Mouse (Mus musculus): ENCODE results near the gene Apol6. TPM values are rescaled to one million over a fixed set of nuclear protein-coding genes. Genes with fewer than 3 reads are reported as not detected.

Gene Apol6
- polyA plus RNA-seq, 1 experiment from 2014 or later, result not detected

DNA sequence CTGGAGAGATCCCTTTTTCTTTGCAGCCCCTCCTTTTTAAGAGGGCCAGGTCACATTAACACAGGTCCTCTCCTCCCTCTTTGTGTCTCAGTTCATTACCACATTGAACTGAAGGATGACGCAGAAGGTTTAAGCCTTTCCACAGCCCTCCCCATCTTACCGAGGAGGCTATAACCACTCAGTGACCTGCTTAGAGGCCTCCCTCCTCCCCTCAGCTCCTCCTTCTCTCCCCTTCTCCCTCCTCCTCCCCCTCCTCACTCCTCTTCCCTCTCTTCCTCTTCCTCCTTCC, 7.6 kb upstream of the Apol6 start:
- Histone ChIP-seq H3K36me3 (ENCODE audit: control insufficient read depth, insufficient read depth, low read length) (no peaks in the 10 kb centered on the region), H3K27ac (ENCODE audit: low read depth, low read length) (peak overlapping the region; percentile 55; the same call in 1 of the 2 replicates), H3K4me1 (replicated peaks; ENCODE audit: control insufficient read depth, insufficient read depth, low read length) (0 out of 2 replicates have a peak, but pooled peaks cover 3% of the 10 kb centered on the region), H3K9ac (ENCODE audit: low read length) (no peak overlapping the region), H3K4me2 (ENCODE audit: low read depth, low read length, severe bottlenecking) (no peak overlapping the region), H3K9me3 (ENCODE audit: control insufficient read depth, low read length) (no peaks in the 10 kb centered on the region), H3K27me3 (ENCODE audit: control insufficient read depth, insufficient read depth, low read length) (no peaks in the 10 kb centered on the region), H3K4me3 (ENCODE audit: low read depth, low read length) (no peak overlapping the region)
- 34% methylated on average over 2 of the region's 2 CpGs for WGBS
- ATAC-seq (replicated peaks; ENCODE audit: low FRiP score), result no peak
- DNase-seq (ENCODE audit: low spot score), result no peak

DNA sequence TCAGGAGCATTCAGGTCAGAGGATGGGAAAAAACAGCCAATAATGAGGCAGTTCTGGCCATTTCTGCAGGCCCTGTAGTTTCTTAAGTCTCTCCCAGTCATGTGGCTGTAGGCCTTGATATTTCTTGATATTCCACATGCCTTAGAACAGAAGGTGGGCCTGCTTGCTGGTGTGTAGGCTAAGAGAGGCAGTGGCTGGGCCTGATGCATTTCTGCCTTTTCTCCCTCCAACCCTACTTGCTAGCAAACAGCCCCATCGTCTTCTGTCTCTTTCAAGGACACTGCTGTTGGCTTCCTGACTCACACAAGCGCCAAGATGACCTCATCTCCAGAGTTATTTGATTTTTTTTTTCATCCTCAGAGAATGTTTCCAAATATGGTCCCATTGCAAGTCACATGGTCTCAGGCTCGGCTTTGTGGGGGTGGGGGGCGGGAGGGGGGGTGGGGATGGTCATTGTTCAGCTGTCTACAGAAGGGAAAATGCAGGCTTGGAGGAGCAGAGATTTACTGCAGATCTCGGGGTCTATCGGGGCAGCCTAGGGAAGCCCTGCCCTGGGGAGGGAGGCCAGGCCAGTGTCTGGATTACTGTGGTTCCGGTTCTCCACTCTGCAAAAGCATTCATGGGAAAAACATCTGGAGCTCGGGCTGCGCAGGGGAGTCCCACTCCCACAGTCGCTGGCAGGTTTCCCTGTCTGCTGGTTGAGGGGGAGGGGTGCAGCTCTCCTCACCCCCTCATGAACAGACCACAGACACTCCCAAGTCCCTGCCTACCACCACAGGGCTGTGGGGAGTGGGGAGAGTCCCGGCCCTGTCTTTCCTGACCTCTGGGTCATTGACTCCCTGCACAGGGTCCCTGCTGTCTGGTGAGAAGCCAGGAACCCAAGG, 7.0 kb upstream of the Apol6 start:
- H3K9ac ChIP-seq (ENCODE audit: low read length), result no peak overlapping the region
- no peak for DNase-seq (ENCODE audit: low spot score)

GRCm38 (mm10) chr15:77039211-77039700, 5.3 kb upstream of the Apol6 start:
- H3K27ac ChIP-seq (ENCODE audit: low read depth, low read length), result no peak overlapping the region
- H3K4me1 ChIP-seq (replicated peaks; ENCODE audit: control insufficient read depth, insufficient read depth, low read length), result 0 out of 2 replicates have a peak, but pooled peaks cover 3% of the 10 kb centered on the region
- no peak overlapping the region for H3K4me2 ChIP-seq (ENCODE audit: low read depth, low read length, severe bottlenecking)
- H3K27me3 ChIP-seq (ENCODE audit: control insufficient read depth, insufficient read depth, low read length), result no peaks in the 10 kb centered on the region
- no peaks in the 10 kb centered on the region for H3K36me3 ChIP-seq (ENCODE audit: control insufficient read depth, insufficient read depth, low read length)
- 79% methylated on average over 7 of the region's 9 CpGs for WGBS
- ATAC-seq (replicated peaks; ENCODE audit: low FRiP score), result no peak
- no peak overlapping the region for H3K4me3 ChIP-seq (ENCODE audit: low read depth, low read length)
- H3K9me3 ChIP-seq (ENCODE audit: control insufficient read depth, low read length), result no peaks in the 10 kb centered on the region
- no peak for DNase-seq (ENCODE audit: low spot score)
- H3K9ac ChIP-seq (ENCODE audit: low read length), result no peak overlapping the region

More for the DNA sequence above, 7.0 kb upstream of the Apol6 start:
- Histone ChIP-seq H3K27ac (ENCODE audit: low read depth, low read length) (peak overlapping the region; percentile 55), H3K4me1 (replicated peaks; ENCODE audit: control insufficient read depth, insufficient read depth, low read length) (0 out of 2 replicates have a peak, but pooled peaks cover 3% of the 10 kb centered on the region), H3K4me2 (ENCODE audit: low read depth, low read length, severe bottlenecking) (no peak overlapping the region), H3K27me3 (ENCODE audit: control insufficient read depth, insufficient read depth, low read length) (no peaks in the 10 kb centered on the region), H3K36me3 (ENCODE audit: control insufficient read depth, insufficient read depth, low read length) (no peaks in the 10 kb centered on the region), H3K4me3 (ENCODE audit: low read depth, low read length) (no peak overlapping the region), H3K9me3 (ENCODE audit: control insufficient read depth, low read length) (no peaks in the 10 kb centered on the region)
- WGBS, result 53% methylated on average over 11 of the region's 11 CpGs
- no peak for ATAC-seq (replicated peaks; ENCODE audit: low FRiP score)

GRCm38 (mm10) chr15:77040784-77041183, 3.7 kb upstream of the Apol6 start:
- H3K4me3 ChIP-seq (ENCODE audit: low read depth, low read length), result no peak overlapping the region
- H3K27me3 ChIP-seq (ENCODE audit: control insufficient read depth, insufficient read depth, low read length), result no peaks in the 10 kb centered on the region
- DNase-seq (ENCODE audit: low spot score) (no peak), ATAC-seq (replicated peaks; ENCODE audit: low FRiP score) (no peak)
- H3K36me3 ChIP-seq (ENCODE audit: control insufficient read depth, insufficient read depth, low read length), result no peaks in the 10 kb centered on the region
- no peak overlapping the region for H3K4me2 ChIP-seq (ENCODE audit: low read depth, low read length, severe bottlenecking)
- 0 out of 2 replicates have a peak, but pooled peaks cover 3% of the 10 kb centered on the region for H3K4me1 ChIP-seq (replicated peaks; ENCODE audit: control insufficient read depth, insufficient read depth, low read length)
- H3K27ac ChIP-seq (ENCODE audit: low read depth, low read length), result no peak overlapping the region
- H3K9ac ChIP-seq (ENCODE audit: low read length), result no peak overlapping the region
- 88% methylated on average over 3 of the region's 3 CpGs for WGBS
- no peaks in the 10 kb centered on the region for H3K9me3 ChIP-seq (ENCODE audit: control insufficient read depth, low read length)

DNA sequence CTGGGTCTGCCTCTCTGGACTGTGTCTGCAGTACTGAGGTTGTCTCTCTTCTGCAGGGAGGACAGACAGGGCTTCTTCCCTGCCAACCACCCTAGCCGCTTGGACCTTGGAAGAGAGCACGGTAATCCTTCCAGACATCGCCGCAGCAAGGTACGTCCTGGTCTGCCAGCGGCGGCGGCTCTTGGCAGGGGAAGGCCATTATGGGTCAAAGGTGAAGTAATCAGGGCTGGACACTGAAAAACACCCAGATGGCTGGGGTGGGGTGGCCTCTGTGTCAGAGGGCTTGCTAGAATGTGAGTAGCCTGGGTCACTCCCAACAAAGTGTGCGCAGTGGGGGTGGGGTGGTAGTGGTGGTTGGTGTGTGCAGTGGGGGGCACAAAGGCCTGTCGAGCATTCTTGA, 1.1 kb downstream of the Apol6 start:
- H3K27ac ChIP-seq (ENCODE audit: low read depth, low read length), result no peak overlapping the region
- DNase-seq (ENCODE audit: low spot score) (no peak), ATAC-seq (replicated peaks; ENCODE audit: low FRiP score) (no peak)

GRCm38 (mm10) chr15:77050570-77050969, 6.0 kb downstream of the Apol6 start, which contains the start of gene Mb:
Gene Mb, minus strand, starts transcription at chr15:77050670.
- DNase-seq (ENCODE audit: low spot score) (no peak), ATAC-seq (replicated peaks; ENCODE audit: low FRiP score) (no peak)
- Histone ChIP-seq H3K4me2 (ENCODE audit: low read depth, low read length, severe bottlenecking) (no peak within 1 kb of the TSS), H3K27me3 (ENCODE audit: control insufficient read depth, insufficient read depth, low read length) (no peaks in the 10 kb centered on the region), H3K27ac (ENCODE audit: low read depth, low read length) (no peak within 1 kb of the TSS), H3K9ac (ENCODE audit: low read length) (no peak within 1 kb of the TSS), H3K4me3 (ENCODE audit: low read depth, low read length) (no peak within 1 kb of the TSS), H3K36me3 (ENCODE audit: control insufficient read depth, insufficient read depth, low read length) (no peaks in the 10 kb centered on the region), H3K9me3 (ENCODE audit: control insufficient read depth, low read length) (no peaks in the 10 kb centered on the region), H3K4me1 (replicated peaks; ENCODE audit: control insufficient read depth, insufficient read depth, low read length) (no peaks in the 10 kb centered on the region; the same call in 1 of the 2 replicates)
- 90% methylated on average over 10 of the region's 10 CpGs for WGBS

More for the DNA sequence above, 1.1 kb downstream of the Apol6 start:
- 84% methylated on average over 10 of the region's 10 CpGs for WGBS
- Histone ChIP-seq H3K9me3 (ENCODE audit: control insufficient read depth, low read length) (no peaks in the 10 kb centered on the region), H3K36me3 (ENCODE audit: control insufficient read depth, insufficient read depth, low read length) (no peaks in the 10 kb centered on the region), H3K9ac (ENCODE audit: low read length) (no peak overlapping the region), H3K4me2 (ENCODE audit: low read depth, low read length, severe bottlenecking) (no peak overlapping the region), H3K27me3 (ENCODE audit: control insufficient read depth, insufficient read depth, low read length) (no peaks in the 10 kb centered on the region), H3K4me3 (ENCODE audit: low read depth, low read length) (no peak overlapping the region), H3K4me1 (replicated peaks; ENCODE audit: control insufficient read depth, insufficient read depth, low read length) (no peaks in the 10 kb centered on the region)

- ATAC-seq (replicated peaks; ENCODE audit: low FRiP score) (no peak), DNase-seq (ENCODE audit: low spot score) (no peak)
- Histone ChIP-seq H3K4me2 (ENCODE audit: low read depth, low read length, severe bottlenecking) (no peak overlapping the region), H3K4me3 (ENCODE audit: low read depth, low read length) (no peak overlapping the region), H3K9ac (ENCODE audit: low read length) (no peak overlapping the region), H3K9me3 (ENCODE audit: control insufficient read depth, low read length) (no peaks in the 10 kb centered on the region), H3K27ac (ENCODE audit: low read depth, low read length) (no peak overlapping the region), H3K36me3 (ENCODE audit: control insufficient read depth, insufficient read depth, low read length) (no peaks in the 10 kb centered on the region), H3K4me1 (replicated peaks; ENCODE audit: control insufficient read depth, insufficient read depth, low read length) (no peaks in the 10 kb centered on the region; the same call in 1 of the 2 replicates), H3K27me3 (ENCODE audit: control insufficient read depth, insufficient read depth, low read length) (no peaks in the 10 kb centered on the region)
- WGBS, result 55% methylated on average over 1 of the region's 1 CpGs
Measured at GRCm38 (mm10) chr15:77052176-77052575, 7.6 kb downstream of the Apol6 start.

DNA sequence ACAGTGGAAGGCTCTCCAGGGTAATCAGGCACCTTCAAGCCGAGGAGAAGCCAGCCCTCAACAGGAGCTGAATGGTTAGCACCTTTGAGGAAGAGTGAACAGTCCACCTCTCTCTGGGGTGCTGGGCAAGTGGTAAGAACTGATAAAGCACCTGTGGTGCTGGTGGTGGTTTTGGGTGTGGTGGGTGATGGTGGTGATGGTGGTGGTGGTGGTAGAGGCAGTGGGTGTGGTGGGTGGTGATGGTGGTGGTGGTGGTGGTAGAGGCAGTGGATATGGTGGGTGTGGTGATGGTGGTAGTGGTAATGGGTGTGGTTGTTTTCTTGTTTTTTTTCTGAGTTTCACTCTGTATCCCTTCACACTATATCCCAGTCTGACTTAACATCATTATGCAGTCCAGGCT, 8.5 kb downstream of the Apol6 start:
- H3K9ac ChIP-seq (ENCODE audit: low read length), result no peak overlapping the region
- no peak for DNase-seq (ENCODE audit: low spot score)
- no peak for ATAC-seq (replicated peaks; ENCODE audit: low FRiP score)
- no peaks in the 10 kb centered on the region; the same call in 1 of the 2 replicates for H3K4me1 ChIP-seq (replicated peaks; ENCODE audit: control insufficient read depth, insufficient read depth, low read length)
- no peak overlapping the region for H3K4me3 ChIP-seq (ENCODE audit: low read depth, low read length)
- no peak overlapping the region for H3K4me2 ChIP-seq (ENCODE audit: low read depth, low read length, severe bottlenecking)
- H3K27ac ChIP-seq (ENCODE audit: low read depth, low read length), result no peak overlapping the region
- H3K36me3 ChIP-seq (ENCODE audit: control insufficient read depth, insufficient read depth, low read length), result no peaks in the 10 kb centered on the region
- no peaks in the 10 kb centered on the region for H3K9me3 ChIP-seq (ENCODE audit: control insufficient read depth, low read length)
- WGBS, result 76% methylated on average over 1 of the region's 1 CpGs
- no peaks in the 10 kb centered on the region for H3K27me3 ChIP-seq (ENCODE audit: control insufficient read depth, insufficient read depth, low read length)

All from forebrain, embryonic 11.5 days (tissue).